Mouse (Mus musculus) urinary bladder, postnatal 4 days (tissue): ENCODE measurements around the gene D5Ertd579e.

Experiments
- DNase-seq, 2 experiments: peaks; one replicate each; pipeline ENCODE4 v3.0.0; 2021 to 2022; ENCODE audit warnings: low spot score in 2 of 2

The D5Ertd579e gene

DNA sequence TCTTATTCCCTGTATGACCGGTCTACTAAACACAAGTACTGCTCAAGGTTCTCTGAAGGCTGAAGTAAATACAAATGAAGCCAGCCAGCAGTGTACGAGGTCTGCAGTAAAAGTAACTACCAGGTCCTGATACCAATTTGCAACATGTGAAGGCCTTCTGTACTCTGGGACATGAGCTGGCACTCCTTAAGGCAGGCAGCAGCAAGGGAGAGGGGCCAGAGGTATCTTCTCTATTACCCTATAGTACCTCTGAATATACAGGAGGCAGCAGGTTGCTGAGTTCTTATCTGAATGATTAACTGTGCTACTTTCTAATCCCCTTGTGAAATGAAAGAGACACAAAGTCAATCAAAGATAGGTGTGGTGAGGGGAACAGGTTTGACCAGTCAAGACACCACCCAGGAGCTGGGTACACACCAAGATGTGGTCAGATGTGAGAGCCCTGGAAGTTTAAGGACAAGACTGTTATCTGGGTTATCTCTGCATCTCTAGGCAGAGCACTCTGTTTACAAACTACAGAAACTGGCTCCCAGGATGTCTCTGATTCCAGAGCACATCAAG lies 86.8 kb downstream of the D5Ertd579e start:
- no peak for DNase-seq

DNA sequence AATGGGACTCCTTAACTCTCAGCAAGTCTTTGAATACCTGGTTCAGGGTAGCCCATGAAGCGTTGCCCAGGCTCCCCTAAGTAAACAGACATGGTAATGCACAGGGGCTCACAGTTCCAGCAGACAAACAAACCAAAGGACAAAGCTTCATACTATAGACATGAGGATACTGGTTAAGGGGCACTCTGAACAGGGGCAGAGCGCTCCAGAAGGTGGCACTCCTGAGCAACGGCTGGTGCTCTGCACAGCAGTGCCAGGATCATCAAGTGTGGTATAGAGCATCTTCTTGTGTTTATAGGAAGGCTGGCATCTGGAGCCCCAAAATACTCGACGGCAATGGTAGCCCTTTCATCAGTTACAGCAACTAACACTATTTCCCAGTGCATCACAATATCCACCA lies 92.8 kb downstream of the D5Ertd579e start:
- no peak for DNase-seq

DNA sequence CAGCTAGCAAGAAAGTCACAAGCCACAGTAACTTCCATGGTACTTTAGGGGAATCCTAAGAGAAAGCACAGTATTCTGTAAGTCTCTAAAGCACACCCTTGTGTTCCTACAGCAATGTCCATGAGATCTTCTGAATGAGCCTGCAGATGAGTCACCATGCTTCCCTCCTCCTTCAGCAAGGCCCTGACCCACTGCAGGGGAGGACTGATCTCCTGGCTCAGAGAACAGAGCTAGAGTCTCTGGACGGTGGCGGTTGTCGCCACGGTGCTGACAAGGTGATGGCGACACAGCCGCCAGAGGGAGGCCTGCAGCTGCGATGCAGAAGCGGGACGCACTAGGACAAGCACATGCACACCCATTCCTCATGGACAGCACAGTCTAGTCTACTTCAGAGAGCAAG lies 93.8 kb downstream of the D5Ertd579e start:
- DNase-seq, result no peak

DNA sequence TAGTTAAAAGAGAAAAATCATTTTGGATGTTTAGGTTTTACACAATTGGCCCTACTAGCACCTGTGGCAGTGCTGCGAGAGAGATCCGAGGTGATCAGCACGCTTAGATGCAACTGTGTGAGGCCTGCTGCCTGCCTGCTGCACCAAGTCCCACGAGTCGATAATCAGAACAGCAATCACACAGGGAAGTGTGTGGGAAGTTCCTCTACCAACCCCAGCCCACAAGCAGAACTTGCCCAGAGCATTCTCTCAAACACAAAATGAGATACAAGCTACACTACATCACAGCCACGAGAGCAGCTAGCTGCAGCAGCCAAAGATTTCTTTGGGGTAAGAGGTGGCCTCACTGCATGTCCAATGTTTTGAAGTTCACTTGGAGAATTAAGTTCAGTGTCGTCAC lies 94.3 kb downstream of the D5Ertd579e start:
- DNase-seq, result no peak

DNA sequence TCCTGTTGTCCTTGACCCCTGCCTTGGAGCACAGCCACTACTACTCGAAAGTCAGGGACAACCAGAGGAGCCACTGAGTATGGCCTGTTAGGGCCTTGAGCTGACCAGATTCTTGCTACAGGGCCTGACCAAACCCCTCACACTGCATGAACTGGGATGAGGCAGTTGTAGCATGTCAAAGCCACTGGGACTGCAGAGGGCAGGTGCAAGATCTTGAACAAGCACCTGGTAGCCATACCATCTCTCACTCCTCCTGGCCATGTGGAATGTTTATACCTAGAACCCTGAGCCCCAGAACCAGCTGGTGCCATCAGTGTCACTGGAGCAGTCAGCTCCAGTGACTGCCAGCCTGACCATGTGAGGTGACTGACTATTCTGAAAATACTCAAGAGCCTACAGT lies 96.9 kb downstream of the D5Ertd579e start:
- no peak for DNase-seq

DNA sequence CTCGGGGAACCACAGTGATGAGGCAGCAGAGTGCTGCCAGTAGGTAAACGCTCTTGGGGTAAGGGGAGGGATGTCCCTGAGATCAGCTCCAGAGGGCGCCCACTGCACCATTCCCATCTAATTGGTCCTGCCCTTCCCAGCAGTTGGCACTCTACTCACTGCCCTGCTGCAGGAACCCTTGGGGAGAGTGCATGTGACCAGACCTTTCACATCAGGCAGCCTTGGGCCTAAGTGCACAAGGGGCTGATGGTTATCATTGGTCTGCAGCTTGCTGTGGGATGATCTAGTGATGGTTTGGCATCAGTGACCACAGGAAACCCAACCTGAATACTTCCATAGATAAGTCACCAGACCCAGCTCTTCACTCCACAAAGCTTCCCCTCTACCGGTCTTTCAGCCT lies 98.2 kb downstream of the D5Ertd579e start:
- DNase-seq, result no peak

DNA sequence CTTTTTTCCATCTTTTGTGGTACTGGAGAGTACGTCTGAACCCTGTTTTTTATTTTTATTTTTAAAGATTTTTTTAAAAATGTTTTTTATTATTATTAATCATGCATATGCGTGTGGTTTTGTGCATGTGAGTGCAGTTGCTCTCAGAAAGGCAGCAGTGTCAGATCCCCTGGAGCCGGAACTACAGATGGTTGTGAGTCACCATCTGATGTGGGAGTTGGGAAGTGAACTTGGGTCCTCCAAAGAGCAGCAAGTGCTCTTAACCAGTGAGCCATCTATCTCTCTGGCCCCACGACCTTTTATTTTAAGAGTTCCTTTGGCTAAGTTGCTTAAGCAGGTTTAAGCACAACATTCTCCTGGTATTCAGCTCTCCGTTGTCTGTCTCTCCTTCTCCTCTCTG lies 99.6 kb downstream of the D5Ertd579e start:
- no peak for DNase-seq

DNA sequence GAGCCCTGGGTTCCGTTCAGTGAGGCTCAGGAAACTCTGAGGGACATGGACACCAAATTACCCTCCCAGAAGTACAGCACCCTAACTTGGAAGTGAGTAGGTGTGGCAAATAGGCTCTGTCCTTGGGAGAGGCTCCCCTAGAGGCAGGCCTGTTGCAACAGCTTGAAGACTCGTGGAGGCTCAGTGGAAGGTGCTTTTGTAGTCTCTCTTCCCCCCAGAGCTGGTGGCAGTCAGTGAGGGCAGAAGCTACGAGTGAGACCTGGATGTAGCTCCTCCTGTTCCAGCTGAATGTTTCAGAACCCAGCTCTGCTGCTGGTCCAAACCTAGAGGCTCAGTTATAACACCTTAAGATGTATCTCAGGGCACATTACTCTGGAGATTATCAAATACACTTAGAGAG lies 100.7 kb downstream of the D5Ertd579e start:
- no peak for DNase-seq

DNA sequence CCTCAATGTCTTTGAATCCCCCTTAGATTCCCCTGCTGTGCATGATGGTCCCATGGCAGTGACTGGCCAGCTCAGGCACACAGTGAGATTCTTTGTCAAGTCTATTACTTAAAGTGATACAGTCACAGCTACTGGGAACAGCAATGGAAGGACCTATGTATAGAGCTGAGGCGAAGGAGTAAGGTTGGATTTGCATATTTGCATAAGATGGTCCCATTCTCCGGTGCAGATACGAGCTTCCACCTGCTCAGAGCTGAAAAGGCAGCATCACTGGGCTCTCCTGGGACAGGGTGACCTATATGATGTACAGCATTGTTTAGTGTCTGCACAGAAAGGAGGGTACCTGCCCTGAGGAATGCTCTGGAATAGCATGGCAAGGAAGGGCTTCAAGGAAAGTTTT lies 101.5 kb downstream of the D5Ertd579e start:
- DNase-seq, result no peak

DNA sequence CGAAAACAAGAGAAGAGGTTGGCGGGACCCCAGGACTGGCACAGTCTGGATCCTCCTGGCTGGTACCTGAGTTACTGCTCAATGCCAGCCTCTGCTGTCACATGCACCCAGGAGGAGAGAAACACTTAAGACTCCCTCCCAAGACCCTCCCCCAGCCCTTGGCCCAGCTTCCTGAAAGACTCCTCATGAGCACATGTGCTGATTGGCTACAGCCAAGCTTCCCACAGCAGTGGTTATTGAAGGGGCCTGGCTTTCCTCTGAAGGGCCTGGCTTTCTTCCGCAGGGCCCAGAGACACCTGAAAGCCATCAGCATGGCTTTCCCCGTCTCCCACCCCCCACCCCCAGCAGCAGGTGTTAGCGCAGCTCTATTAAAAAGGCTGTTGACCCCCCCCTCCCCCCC lies 102.6 kb downstream of the D5Ertd579e start, which contains the start of gene Tbc1d14:
Gene Tbc1d14 (minus strand): TSS at position 101 of the 400 bp plus-strand sequence.
- DNase-seq, result no peak

DNA sequence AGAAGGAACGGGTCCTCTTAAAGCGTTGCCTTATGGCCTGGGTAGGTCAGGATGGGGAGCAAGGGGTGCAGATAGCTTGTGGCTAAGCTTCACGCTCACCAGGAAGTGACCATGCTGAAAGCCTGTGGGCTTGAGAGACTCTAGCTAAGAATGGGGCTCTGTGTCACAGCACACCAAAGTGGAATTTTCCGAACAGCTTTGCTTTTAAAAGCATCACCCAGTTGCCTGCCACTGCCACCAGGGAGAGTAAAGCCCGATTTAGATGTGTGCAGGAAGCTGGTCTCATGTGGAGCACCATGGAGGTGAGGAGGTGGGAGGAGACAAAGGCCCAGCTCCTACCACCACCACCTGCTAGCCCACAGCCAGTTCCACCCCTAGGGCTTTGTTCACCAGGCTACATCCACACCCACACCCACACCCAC lies 105.3 kb downstream of the D5Ertd579e start:
- no peak for DNase-seq

DNA sequence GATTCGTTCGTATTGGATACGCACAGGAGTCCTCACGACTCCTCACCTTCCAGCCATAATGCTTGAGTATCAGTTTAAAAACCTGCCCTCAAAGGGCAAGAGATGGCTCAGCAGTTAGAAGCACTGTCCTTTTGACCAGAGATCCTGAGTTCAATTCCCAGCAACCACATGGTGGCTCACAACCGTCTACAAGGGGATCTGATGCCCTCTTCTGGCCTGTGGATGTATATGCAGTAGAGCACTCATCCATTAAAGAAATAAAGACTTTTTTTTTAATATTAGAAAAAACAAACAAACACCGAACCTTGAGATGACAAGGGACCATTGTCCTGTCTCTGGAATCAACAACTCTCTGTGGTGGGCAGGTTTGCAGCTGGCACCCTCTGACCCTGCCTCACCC lies 111.5 kb downstream of the D5Ertd579e start:
- no peak for DNase-seq

DNA sequence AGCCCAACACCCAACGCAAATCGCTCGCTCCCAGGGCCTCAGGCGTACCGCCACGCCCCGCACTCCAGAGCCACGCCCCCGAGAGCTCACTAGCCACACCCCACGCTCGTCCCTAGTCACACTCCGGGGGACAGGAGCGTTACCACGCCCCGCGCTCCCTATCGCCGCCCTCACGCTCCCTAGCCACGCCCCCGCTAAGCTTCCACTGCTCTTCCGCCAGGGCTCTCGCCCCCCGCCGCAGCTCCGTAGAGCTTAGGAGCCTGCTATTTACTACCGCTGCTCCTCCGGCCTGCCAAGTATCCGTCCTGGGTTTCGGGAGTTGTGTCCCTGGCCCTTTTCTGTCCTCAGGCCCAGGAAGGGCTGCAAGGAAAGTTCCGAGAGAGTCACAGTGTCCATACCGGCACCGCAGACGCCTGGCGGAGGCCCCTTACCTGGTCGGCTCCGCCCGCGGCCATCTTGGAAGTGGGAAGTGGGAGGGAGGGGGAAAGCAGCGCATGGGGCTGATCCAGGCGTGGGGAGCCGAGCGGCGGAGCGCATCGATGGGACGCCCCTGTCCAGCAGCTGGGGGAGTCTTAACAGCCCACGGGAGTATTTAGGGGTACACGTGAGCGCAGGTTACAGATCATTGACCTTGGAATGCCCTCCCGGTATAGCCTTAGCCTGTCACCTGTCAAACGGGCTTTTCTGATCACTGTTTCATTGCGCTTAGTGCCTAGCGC lies 113.7 kb downstream of the D5Ertd579e start:
- DNase-seq, result peak; percentile 99

DNA sequence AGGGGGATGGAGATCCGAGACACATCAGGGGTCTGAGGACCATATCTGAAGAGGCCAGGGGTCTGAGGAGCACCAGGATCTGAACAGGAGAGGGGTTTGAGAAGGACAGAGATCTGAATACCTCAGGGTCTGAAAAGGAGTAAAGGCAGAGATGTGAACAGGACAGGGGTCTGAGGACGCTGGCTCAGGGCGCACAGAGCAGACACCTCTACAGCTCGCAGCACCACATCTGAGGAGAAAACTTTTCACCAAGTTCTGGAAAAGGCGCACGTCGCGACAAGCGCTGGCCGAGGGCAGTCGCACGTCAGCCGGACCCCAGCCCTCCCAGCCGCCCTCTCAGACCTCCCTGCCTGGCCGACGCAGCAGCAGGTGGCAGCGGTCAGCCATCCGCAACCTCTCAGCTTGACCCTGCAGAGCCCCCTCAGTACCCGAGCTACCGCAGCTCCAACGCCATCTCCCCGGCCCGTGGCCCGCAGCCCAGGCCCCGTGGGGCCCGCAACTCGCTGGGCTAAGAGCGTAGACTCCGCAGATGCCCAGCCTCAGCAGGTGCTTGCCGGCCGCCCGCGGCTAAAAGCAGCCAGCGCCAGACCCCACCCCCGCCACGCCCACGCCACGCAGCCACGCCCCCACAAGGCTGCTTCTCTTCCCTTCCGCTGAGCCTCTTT lies 114.4 kb downstream of the D5Ertd579e start:
- DNase-seq, result no peak

DNA sequence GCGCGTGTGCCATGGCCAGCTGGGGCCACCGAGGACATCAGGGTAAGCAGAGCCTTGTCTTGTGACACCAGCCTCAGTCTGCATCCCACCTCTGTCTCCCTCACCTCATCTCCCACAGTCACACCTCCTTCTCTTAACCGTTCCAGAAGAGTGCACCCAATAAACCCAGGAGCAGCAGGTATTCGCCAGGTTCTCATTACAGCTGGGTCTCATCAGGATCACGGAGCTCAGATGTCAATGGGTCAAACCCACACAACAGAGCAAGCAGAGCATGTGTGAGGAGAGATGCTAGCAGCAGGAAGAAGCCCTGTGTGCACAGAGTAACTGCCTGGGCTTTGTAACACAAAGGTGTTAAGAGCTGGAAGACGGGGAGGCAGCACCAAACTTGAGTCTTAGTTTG lies 115.9 kb downstream of the D5Ertd579e start:
- no peak for DNase-seq

DNA sequence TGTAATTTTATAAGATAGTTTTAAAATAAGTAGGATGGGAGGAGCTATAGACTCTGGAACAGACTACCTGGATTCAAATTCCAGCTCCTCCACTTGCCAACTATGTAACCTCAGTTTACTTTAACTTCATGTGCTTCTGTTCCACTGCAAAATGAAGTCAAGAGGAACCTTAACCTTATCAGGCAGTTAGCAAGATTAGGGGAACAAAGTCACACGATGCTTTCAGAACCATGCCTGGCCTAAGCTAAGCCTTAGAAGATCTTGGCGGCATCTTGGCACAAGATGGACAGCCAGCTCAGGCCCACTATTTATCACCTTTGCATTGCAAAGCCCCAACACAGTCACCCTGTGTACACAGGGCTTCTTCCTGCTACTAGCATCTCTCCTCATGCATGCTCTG lies 116.8 kb downstream of the D5Ertd579e start:
- DNase-seq, result no peak

DNA sequence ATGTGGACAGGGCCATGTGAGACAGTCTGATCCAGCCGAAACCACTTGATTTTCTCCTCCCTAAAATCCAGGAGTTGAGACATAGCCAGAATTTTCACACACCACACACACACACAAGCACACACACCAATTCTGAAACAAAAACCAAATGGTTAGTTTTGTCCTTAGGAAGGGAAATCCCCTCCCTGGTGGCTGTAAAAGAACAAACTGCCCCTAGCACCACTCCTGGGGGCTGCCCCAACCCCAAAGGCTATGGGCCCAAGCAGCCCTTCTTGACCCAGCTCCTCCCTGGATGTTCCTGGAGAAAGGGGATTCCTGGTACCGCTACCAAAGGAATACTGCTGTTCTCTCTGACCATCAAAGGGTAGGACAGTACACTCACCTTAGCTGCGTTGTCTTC lies 119.4 kb downstream of the D5Ertd579e start:
- no peak for DNase-seq

DNA sequence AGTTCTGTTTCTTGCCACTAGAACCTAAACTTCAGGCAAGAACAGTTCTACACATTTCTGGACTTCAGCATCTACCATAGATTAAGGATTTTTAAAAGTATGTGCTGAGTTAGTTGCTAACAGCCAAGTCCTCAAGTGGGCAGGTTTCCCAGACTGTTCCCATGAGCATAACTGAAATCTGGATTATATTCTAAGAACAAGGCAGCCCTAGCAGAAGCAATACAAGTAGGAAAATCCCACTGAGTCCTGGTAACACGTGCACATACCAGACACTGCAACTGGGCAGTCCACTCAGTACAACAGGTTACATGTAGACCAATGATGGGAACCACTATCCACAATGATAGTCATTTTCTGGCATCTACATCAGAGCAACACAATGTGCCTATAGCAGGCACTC lies 120.1 kb downstream of the D5Ertd579e start:
- DNase-seq, result no peak

DNA sequence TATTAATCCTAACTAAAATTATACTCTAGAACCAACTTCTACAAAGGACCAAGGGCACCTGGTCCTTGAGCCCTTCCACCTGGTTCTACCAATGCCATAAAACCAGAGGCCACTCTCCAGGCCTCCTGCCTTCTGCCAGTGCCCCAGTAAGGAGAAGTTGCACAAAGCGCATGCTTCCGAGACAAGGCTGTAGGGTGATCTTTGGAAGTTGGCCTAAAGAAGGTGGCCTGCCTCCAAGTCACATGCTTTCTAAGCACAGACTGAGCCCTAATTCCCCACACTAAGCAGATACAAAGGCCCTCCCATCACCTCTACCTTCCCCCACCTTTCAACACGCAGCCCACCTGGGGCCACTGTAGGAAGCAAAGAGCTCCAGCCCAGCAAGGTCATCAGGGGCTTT lies 120.6 kb downstream of the D5Ertd579e start:
- DNase-seq, result peak in 1 of 2 experiments; percentile 37

DNA sequence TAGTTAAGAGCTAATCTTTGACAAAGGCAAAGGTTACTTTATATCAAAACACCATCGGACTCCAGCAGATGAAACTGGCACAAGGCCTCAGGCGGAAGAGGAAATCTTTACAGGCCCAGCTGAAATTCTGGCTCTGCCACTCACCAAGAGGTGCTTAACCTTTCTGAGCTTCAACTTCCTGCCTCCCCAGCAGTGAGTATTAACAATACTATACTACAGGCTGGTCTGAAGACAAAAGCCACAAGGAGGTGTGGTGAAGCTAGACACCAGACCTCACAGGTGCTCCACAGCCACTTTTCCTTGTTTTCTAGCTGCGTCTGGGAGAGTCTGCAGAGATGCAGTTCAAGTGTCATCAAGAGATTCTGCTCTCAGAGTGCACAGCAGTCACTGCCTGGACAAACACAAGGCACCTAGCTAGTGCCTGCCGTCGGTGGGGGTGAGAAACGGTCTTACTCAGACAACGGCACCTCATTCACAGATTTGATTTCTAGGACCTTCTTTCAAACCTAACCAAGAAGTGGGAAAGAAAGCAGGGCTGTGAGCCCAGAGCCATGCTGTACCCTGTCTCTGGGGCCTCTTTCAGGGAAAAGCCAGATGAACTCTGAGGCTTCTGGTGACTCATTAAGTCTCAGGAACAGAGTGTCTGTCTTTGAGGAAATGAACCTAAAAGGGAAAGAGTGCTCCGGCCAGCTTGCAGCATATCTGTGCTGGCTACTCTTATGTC lies 121.5 kb downstream of the D5Ertd579e start:
- DNase-seq, result no peak

DNA sequence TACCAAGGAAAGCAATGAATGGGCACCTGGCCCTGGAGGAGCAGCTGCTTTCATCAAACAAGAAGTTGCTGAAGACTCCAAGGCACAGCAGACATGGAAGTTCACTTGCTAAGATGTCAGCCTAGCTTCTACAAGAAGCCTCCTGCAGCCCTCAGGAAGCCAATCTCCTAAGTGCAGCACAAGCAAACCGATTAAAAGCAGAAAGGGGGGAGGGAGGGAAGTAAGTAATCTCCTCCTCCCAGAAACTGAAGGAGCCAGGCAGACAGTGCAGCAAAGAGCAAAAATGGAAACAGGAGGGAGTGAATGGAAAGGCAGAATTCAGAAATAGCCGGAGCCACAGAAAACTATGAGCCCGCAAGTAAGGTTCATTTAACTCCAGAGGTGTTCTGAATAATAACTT lies 122.5 kb downstream of the D5Ertd579e start:
- no peak for DNase-seq

DNA sequence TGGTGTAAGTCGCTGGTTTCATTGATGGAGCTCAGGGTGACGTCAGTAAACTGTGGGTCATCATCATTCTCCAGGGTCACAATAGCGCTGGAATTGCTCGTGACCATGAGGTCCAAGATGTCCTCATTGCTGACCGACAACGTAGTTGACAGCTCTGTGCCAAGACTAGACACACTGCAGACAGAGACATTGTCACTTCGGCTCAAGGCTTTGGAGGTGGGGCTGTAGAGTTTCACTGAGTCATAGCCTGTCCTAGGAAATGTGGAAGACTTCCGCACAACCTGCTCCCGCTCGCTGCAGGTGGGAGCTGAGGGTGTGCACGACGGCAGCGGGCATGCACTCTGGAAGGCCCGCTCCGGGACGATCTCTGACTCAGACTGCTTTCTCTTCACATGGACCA lies 124.5 kb downstream of the D5Ertd579e start:
- no peak for DNase-seq
